Mouse (Mus musculus) embryonic facial prominence, embryonic 10.5 days (tissue): ENCODE results near the gene Adap1. TPM values are rescaled to one million over a fixed set of nuclear protein-coding genes. Genes with fewer than 3 reads are reported as not detected.
A peak's percentile ranks its signal among the peaks of the same experiment; 100 is the strongest.

Source experiments
- DNase-seq: peaks from one replicate; pipeline ENCODE4 v3.0.0-alpha.2; 2017; ENCODE audit warnings: low spot score
- H3K27ac ChIP-seq: fragments of 300-500 bp; sonication (generic); replicated peaks from 2 replicates; pipeline ENCODE4 v1.5.1; 2016; ENCODE audit warnings: mild to moderate bottlenecking
- H3K27me3 ChIP-seq: fragments of 300-500 bp; sonication (generic); replicated peaks from 2 replicates; pipeline ENCODE4 v1.6.1; 2016; ENCODE audit warnings: low read depth, mild to moderate bottlenecking; ENCODE audit not compliant: poor library complexity, severe bottlenecking
- H3K36me3 ChIP-seq: fragments of 300-500 bp; sonication (generic); replicated peaks from 2 replicates; pipeline ENCODE4 v1.6.1; 2016; ENCODE audit warnings: mild to moderate bottlenecking, moderate library complexity
- H3K4me1 ChIP-seq: fragments of 300-500 bp; sonication (generic); 2 replicates; pipeline ENCODE4 v1.6.1; 2016
- H3K4me3 ChIP-seq: fragments of 300-500 bp; sonication (generic); 2 replicates; pipeline ENCODE4 v1.5.1; 2016; ENCODE audit warnings: mild to moderate bottlenecking, moderate library complexity
- H3K9me3 ChIP-seq: fragments of 300-500 bp; sonication (generic); 2 replicates; pipeline ENCODE4 v1.6.1; 2016; ENCODE audit warnings: mild to moderate bottlenecking
- WGBS: fragments of 180-500 bp; shearing (Covaris S2); methylation state at CpG from one replicate; pipeline ENCODE4 v1.1.7; 2016; 5-methylcytosine and 5-hydroxymethylcytosine counted together
- polyA plus RNA-seq: library from polyadenylated mRNA; unstranded; fragments of >200 nt; fragmentation: Nextera tagmentation; extraction: Ambion mirVana; gene quantifications from 2 replicates; pipeline ENCODE4 v1.2.1, GENCODE M21; 2016

Gene Adap1
- polyA plus RNA-seq, 1 experiment from 2014 or later = 0.51 TPM

GRCm38 (mm10) chr5:139287099-139287498, 38.3 kb downstream of the Adap1 start:
- Histone ChIP-seq H3K9me3 (no peaks in the 10 kb centered on the region), H3K36me3 (no peaks in the 10 kb centered on the region), H3K4me3 (no peak overlapping the region), H3K4me1 (peaks cover 28% of the 10 kb centered on the region), H3K27me3 (no peaks in the 10 kb centered on the region), H3K27ac (no peak overlapping the region; the same call in 1 of the 2 replicates)
- DNase-seq = no peak
- 91% methylated on average over 5 of the region's 5 CpGs for whole genome bisulfite sequencing

- H3K4me3 ChIP-seq = no peak overlapping the region
- no peak for DNase-seq
- WGBS = 71% methylated on average over 14 of the region's 14 CpGs
- H3K4me1 ChIP-seq = peaks cover 28% of the 10 kb centered on the region
- H3K36me3 ChIP-seq = no peaks in the 10 kb centered on the region
- no peaks in the 10 kb centered on the region for H3K9me3 ChIP-seq
- H3K27me3 ChIP-seq = peaks cover 4% of the 10 kb centered on the region; the same call in 1 of the 2 replicates
- H3K27ac ChIP-seq = no peak overlapping the region; the same call in none of the 2 replicates
These were observed 39.1 kb downstream of the Adap1 start for GRCm38 (mm10) chr5:139286142-139286941.

DNA sequence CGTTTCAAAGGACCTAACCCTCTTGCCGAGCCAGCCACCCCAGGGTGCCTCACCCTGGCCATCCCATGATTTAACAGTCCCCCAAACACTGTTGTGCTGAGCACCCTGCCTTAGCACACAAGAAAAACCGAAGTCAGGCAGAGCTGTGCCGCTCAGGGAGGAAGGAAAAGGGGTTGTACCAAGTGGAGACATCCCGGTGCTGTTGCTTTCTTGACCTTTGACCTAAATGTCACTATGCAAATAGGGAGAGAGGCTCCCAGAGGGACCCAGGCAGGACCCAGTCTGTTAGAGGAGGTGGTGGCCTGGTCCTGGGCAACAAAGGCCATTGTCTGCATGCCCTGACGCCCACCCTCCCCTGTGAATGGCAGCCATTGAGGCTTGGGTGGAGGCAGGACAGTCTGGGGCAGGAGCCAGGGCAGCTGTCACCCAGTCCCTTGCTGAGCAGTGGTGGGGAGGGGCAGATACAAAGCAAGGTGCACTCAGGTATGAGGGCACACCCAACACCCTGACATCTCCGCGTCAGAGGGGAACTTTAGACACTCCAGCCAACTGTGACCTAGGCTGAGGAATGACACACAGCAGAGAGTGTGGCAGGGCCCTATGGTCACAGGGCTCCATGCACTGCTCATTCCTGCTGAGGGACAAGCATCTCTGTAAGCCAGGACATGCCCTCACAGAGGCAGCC, 39.9 kb downstream of the Adap1 start:
- H3K9me3 ChIP-seq = no peaks in the 10 kb centered on the region
- peaks cover 8% of the 10 kb centered on the region for H3K27me3 ChIP-seq
- no peaks in the 10 kb centered on the region for H3K36me3 ChIP-seq
- 0 out of 2 replicates have a peak overlapping the region, but pooled peaks have one; percentile 30 for H3K27ac ChIP-seq
- no peak for DNase-seq
- no peak overlapping the region for H3K4me3 ChIP-seq
- H3K4me1 ChIP-seq = peaks cover 28% of the 10 kb centered on the region
- WGBS = 47% methylated on average over 8 of the region's 8 CpGs

GRCm38 (mm10) chr5:139283460-139284180, 41.8 kb downstream of the Adap1 start:
- peaks cover 28% of the 10 kb centered on the region for H3K4me1 ChIP-seq
- no peak for DNase-seq
- H3K27me3 ChIP-seq = peaks cover 8% of the 10 kb centered on the region
- no peak overlapping the region for H3K4me3 ChIP-seq
- WGBS = 94% methylated on average over 14 of the region's 14 CpGs
- no peak overlapping the region for H3K27ac ChIP-seq
- H3K9me3 ChIP-seq = no peaks in the 10 kb centered on the region
- H3K36me3 ChIP-seq = no peaks in the 10 kb centered on the region

GRCm38 (mm10) chr5:139282191-139282590, 43.2 kb downstream of the Adap1 start:
- H3K4me3 ChIP-seq = no peak overlapping the region
- H3K36me3 ChIP-seq = no peaks in the 10 kb centered on the region
- peaks cover 8% of the 10 kb centered on the region for H3K27me3 ChIP-seq
- WGBS = 6% methylated on average over 15 of the region's 15 CpGs
- DNase-seq = peak; percentile 85
- H3K27ac ChIP-seq = no peak overlapping the region; the same call in 1 of the 2 replicates
- peaks cover 28% of the 10 kb centered on the region for H3K4me1 ChIP-seq
- no peaks in the 10 kb centered on the region for H3K9me3 ChIP-seq

DNA sequence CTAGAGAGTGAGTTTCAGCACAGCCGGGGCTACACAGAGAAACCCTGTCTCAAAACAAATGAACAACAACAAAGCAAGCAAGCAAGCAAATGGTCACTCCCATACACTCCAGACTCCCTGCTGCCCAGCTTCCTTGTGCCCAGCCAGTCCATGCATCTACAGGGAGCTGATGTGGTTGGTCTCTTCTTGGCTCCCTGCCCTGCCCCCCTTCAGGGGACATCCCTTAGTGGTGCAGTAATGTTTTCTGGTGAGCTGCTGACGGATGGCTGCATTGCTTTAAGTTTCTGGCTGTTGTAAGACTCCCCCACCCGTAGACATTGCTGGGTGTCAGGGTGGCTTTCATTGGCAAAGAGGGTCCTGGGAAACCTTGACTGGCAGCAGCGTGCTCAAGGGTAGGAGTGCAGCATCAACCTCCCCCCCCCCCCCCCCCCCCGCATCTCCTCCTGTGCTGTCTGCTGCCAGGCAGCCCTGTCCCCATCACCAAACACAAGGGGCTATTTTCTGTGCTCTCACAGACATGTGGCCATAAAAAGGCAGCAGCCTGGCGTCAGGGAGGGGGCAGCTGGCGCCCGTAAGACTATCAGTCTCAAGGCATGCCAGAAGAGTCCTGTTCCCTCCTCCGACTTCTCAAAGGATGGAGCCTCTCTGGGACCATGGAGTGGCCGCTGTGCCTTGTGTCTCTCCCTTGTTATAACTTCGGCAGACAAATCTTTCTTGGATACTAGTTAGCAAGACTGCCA, 43.9 kb downstream of the Adap1 start:
- 65% methylated on average over 10 of the region's 11 CpGs for WGBS
- no peak for DNase-seq
- no peaks in the 10 kb centered on the region for H3K9me3 ChIP-seq
- peaks cover 8% of the 10 kb centered on the region for H3K27me3 ChIP-seq
- no peak overlapping the region for H3K27ac ChIP-seq
- no peak overlapping the region for H3K4me3 ChIP-seq
- H3K4me1 ChIP-seq = peaks cover 22% of the 10 kb centered on the region
- H3K36me3 ChIP-seq = no peaks in the 10 kb centered on the region

DNA sequence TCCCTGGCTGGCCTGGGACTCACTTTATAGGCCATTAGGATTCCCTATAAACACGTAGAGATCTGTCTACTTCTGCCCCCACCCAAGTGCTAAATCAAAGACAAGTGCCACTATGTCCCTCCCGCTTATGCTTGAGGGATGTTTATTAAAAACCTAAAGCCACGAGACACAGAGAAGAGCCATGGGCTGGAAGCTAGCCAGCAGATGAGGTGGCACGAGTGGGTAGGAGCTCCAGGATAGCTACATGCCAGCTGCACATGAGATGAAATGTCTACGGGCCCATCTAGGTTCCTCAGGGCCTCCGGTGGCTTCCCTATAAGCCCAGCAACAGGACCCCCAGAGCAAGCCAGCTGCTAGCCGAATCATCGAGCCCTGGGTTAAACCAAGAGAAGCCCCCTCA, 48.1 kb downstream of the Adap1 start:
- no peak overlapping the region for H3K4me3 ChIP-seq
- DNase-seq = no peak
- H3K9me3 ChIP-seq = no peaks in the 10 kb centered on the region
- H3K27me3 ChIP-seq = peaks cover 8% of the 10 kb centered on the region
- H3K4me1 ChIP-seq = peaks cover 15% of the 10 kb centered on the region
- 86% methylated on average over 8 of the region's 8 CpGs for WGBS
- no peaks in the 10 kb centered on the region for H3K36me3 ChIP-seq
- no peak overlapping the region for H3K27ac ChIP-seq

GRCm38 (mm10) chr5:139271994-139272554, 53.3 kb downstream of the Adap1 start:
- H3K27ac ChIP-seq = peak overlapping the region; percentile 4; the same call in 1 of the 2 replicates
- WGBS = 46% methylated on average over 8 of the region's 8 CpGs

GRCm38 (mm10) chr5:139270806-139271521, 54.5 kb downstream of the Adap1 start:
- Histone ChIP-seq H3K36me3 (peaks cover 45% of the 10 kb centered on the region), H3K4me1 (peaks cover 28% of the 10 kb centered on the region), H3K4me3 (no peak overlapping the region), H3K9me3 (no peaks in the 10 kb centered on the region), H3K27me3 (no peaks in the 10 kb centered on the region), H3K27ac (no peak overlapping the region)
- no peak for DNase-seq
- WGBS = 74% methylated on average over 16 of the region's 16 CpGs

More at GRCm38 (mm10) chr5:139271994-139272554, 53.3 kb downstream of the Adap1 start:
- Histone ChIP-seq H3K9me3 (no peaks in the 10 kb centered on the region), H3K36me3 (peaks cover 33% of the 10 kb centered on the region), H3K27me3 (no peaks in the 10 kb centered on the region), H3K4me3 (no peak overlapping the region), H3K4me1 (peaks cover 28% of the 10 kb centered on the region)
- DNase-seq = no peak

DNA sequence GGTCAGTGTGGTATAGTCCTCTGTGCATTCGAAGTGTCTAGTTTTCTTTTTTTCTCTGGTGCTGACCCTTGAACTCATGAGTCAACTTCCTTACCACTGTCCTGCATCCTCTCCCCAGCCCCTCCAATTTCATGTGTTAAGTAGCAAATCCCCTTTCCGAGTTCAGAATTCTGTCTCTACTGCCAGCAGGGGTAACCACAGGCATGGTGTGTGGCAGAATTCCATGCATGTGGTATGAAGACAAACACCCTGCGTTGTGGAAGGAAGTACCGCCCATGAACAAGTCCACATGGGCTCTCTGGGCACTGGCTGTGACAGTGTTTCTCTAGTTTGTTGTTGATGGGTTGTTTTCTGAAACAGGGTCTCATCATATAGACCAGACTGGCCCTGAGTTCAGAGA, 57.8 kb downstream of the Adap1 start:
- peaks cover 78% of the 10 kb centered on the region for H3K36me3 ChIP-seq
- WGBS = 92% methylated on average over 4 of the region's 4 CpGs
- peaks cover 17% of the 10 kb centered on the region for H3K4me1 ChIP-seq
- no peak overlapping the region for H3K4me3 ChIP-seq
- no peaks in the 10 kb centered on the region for H3K9me3 ChIP-seq
- no peak overlapping the region for H3K27ac ChIP-seq
- no peak for DNase-seq
- no peaks in the 10 kb centered on the region for H3K27me3 ChIP-seq

DNA sequence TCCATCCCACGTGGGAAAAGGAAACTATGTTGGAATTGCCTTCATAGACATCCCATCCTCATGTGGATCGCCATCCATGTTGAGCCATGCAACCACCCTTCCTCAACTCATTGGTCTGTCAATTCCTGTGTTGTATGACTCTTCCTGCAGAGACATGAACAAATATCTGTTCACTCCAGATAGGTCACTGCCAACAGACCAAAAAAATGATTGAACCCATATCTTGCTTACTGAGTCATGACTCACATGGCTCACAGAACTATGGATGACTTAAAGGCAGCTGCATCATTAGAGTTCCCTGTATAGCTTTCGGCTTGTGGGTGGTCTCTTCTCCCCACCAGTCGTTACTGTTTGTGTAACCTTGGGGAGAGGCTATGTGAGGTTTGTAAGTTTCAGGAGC, 64.0 kb downstream of the Adap1 start:
- Histone ChIP-seq H3K27me3 (no peaks in the 10 kb centered on the region), H3K4me1 (no peaks in the 10 kb centered on the region), H3K4me3 (no peak overlapping the region), H3K9me3 (no peaks in the 10 kb centered on the region), H3K27ac (no peak overlapping the region), H3K36me3 (peaks cover 97% of the 10 kb centered on the region)
- DNase-seq = no peak
- WGBS = 93% methylated on average over 4 of the region's 4 CpGs
